Mouse (Mus musculus) G1E (cell line): Measurements from ENCODE around the gene Wbp11.

Experiments used
- CTCF ChIP-seq: IDR thresholded peaks from 2 replicates; pipeline ENCODE4 v1.5.1; 2012; ENCODE audit warnings: low read depth, low read length, inconsistent platforms, mixed read lengths
- GATA1 ChIP-seq: IDR thresholded peaks from 2 replicates; pipeline ENCODE4 v1.6.1; 2012; ENCODE audit warnings: borderline replicate concordance, low read length, inconsistent platforms, mixed read lengths
- GATA2 ChIP-seq: IDR thresholded peaks from 2 replicates; pipeline ENCODE4 v1.6.1; 2012; ENCODE audit warnings: low read depth, low read length, inconsistent platforms, borderline replicate concordance
- POLR2AphosphoS5 ChIP-seq: IDR thresholded peaks from 2 replicates; pipeline ENCODE4 v1.6.1; 2012; ENCODE audit warnings: low read depth, low read length, inconsistent platforms; ENCODE audit not compliant: insufficient replicate concordance
- TAL1 ChIP-seq: conservative IDR thresholded peaks from 2 replicates; pipeline ENCODE4 v1.6.1; 2012; ENCODE audit warnings: low read depth, low read length, inconsistent platforms, mixed read lengths

GRCm38 (mm10) chr6:136855183-136855582 lies 27.1 kb upstream of the Wbp11 start:
- TF ChIP-seq CTCF (no peak), POLR2AphosphoS5 (no peak), TAL1 (no peak), GATA1 (no peak), GATA2 (no peak)
